Mouse (Mus musculus) heart, adult 2 months (tissue): Measurements from ENCODE around the gene Bcar3.

Source experiments
- EP300 ChIP-seq: fragments of 200-500 bp; IDR thresholded peaks from 2 replicates; pipeline ENCODE4 v1.6.1; 2011; ENCODE audit warnings: low read depth, low read length, control low read depth; ENCODE audit not compliant: insufficient read depth
- POLR2A ChIP-seq: fragments of 200-500 bp; IDR thresholded peaks from 2 replicates; pipeline ENCODE4 v1.6.1; 2011; ENCODE audit warnings: mild to moderate bottlenecking, low read depth, low read length, control low read depth; ENCODE audit not compliant: insufficient read depth

- TF ChIP-seq EP300: no peak
- TF ChIP-seq POLR2A: no peak
These were observed 213.9 kb downstream of the Bcar3 start for GRCm38 (mm10) chr3:122507826-122508225.
